Comparison of ENCODE assay signal across 1 mouse cellular context in genomic region chr2:38902866-38903265, GRCm38 (mm10).
TF ChIP-seq lines count a peak whose summit lies in the region.

No protein-coding gene starts in this region.

TF ChIP-seq in MEL, 35 proteins besides CTCF, POLR2A, EP300 and RAD21 (continued from another document):
- no peak for TF ChIP-seq MAX (IDR thresholded peaks at IDR 0.05; ENCODE audit: low read length)
- 0 out of 2 replicates have a peak, but pooled peaks have one; percentile 15 for TF ChIP-seq TCF12 (IDR thresholded peaks at IDR 0.05; ENCODE audit: low read depth, low read length)
